Mouse (Mus musculus) cerebellum, adult 2 months (tissue): ENCODE measurements at regions not wholly inside any gene's neighbourhood (a gene's known extent, or its start where the extent isn't known, plus 50 kb on each side); places are given as distances from the start of the nearest gene placed in this dataset.

Experiments used
- CTCF ChIP-seq: fragments of 200-500 bp; IDR thresholded peaks from 2 replicates; pipeline ENCODE4 v1.5.1; 2011; ENCODE audit warnings: low read depth, mild to moderate bottlenecking, control low read depth, low read length, moderate library complexity, borderline replicate concordance; ENCODE audit not compliant: insufficient read depth
- POLR2A ChIP-seq: fragments of 200-500 bp; IDR thresholded peaks from 2 replicates; pipeline ENCODE4 v1.6.1; 2011; ENCODE audit warnings: low read length, control low read depth, borderline replicate concordance; ENCODE audit not compliant: insufficient read depth

DNA sequence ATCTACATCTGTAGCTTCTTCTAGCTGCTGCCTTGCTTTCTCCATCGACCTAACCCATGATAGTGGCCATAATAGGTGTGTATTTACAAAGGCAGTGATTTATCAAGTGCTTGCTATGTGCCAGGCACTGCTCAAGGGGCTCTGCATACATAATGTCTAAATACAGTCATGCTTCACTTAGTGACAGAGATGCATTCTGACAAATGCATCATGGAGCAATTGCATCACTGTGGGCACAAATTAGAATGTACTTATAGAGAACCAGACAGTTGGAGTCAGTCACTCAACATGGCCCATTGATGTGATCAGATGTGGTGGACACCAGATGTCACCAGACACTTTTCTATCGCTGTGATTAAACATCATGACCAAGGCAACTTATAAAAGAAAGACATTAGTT lies 223.3 kb upstream of the Ntm start:
- TF ChIP-seq CTCF (no peak), POLR2A (no peak)
